Mouse (Mus musculus): Measurements from ENCODE around the gene Sbds.

Sbds gene

DNA sequence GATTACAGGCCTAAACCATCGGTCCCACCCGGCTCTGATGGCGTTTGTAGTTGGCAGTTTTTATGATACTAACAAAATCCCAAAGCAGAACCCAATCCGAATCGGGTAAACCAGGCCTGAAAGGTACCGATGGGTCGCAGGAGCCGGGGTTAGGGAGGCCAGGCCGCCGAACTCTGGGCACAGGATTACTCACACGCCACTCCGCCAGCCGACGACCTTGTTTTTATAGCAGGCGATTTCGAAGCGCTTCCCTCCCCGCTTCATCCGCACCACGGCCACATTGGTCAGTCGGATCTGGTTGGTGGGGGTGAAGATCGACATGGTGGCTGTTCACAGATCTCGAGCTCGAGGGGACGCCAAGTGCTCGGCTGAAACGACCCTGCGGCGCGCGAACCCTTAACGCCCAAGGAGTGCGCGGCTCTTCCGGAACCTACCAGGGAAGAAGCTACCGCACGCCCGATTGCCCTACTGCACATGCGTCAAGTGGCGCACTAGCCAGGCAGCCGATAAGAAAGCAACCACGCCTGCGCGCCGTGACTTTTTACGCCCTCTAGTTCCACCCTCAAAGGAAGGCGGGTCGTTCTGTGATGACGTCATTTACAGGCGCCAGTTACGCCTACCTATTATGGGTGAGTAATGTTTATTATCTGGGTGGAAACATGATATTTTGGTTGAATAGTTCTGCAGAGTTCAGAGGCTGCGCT, at the start of gene Sbds, which contains the start of gene Tyw1:
Gene Sbds, minus strand, starts transcription at position 514 of the 704 bp plus-strand sequence.
Gene Tyw1, plus strand, starts transcription at position 603 of the 704 bp plus-strand sequence.
- DNase-seq (ENCODE audit: low spot score), result peak; percentile 100

DNA sequence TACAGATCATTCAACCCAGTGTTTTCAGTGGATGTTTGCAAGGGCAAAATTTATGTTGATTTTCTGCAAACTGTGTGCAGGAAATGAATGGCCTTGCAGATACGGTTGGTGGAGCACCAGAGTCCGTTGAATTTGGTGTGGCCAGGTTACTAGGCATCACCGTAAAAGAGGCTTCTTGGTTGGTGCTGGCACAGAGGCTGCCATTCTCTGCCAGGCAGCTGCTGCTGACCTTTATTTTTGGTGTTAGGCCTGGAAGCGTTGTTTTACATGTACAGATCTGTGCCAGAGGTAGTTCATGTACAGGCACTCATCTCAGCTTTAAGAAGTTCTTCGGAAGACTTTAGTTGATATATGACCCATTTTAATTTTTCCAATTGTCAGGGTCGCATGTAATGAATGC, 48.3 kb upstream of the Sbds start:
- DNase-seq (ENCODE audit: low spot score), result no peak

DNA sequence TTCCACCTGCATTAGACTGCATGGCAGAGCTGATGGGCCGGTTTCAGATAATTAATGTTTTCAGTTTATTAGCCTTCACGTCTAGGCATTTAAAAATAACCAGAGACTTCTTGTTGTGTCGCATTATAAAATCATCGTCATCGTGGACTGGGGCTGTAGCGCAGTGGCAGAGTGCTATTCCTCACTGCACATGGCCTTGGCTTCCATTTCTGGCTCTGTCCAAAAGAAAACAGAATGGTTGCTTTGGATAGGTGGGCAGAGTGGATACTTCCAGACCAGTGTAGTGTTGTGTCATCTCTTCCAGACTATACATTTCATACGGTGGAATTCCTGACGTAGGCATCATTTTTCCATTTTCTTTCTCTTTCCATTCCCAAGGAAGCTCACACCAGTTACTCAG, 44.2 kb upstream of the Sbds start:
- no peak for DNase-seq (ENCODE audit: low spot score)

- DNase-seq (ENCODE audit: low spot score), result no peak
Observed at GRCm38 (mm10) chr5:130298831-130299460, 43.6 kb upstream of the Sbds start.

DNA sequence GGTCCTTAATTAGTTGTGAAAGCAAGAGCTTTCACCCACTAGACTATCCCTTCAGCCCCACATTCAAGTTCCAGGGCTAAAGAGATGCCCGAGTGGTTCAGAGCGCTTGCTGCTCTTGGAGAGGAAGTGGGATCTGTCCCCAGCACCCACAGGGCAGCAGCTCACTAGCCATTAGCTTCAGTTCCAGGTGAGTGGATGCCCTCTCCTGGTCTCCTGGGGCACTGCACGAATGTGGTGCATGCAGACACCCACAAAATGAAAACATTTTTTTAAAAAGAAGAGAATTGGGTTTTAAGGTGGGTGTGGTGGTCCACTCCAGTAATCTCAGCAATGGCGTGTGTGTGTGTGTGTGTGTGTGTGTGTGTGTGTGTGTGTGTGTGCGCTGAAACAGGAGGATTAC, 40.7 kb upstream of the Sbds start:
- DNase-seq (ENCODE audit: low spot score), result no peak

DNA sequence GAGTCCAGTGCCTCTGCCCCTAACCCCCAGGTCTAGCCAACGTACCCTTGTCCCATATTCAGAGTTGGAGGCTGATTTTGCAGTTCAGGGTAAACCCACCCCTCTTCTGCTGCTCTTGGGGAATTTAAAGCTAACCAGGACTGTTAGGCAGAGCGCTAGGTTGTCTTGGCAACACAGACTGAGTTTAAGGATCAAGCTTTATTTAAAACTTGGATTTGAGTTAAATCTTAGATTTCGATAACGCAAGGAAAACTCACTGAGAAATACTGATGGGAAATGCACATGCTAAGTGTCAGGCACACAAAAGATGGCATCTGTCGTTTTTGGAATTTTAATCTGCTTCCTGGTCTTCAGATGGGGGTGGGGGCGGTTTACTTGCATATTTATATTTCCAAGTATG, 39.3 kb upstream of the Sbds start:
- DNase-seq (ENCODE audit: low spot score), result no peak

GRCm38 (mm10) chr5:130293941-130294340, 38.6 kb upstream of the Sbds start:
- no peak for DNase-seq (ENCODE audit: low spot score)

DNA sequence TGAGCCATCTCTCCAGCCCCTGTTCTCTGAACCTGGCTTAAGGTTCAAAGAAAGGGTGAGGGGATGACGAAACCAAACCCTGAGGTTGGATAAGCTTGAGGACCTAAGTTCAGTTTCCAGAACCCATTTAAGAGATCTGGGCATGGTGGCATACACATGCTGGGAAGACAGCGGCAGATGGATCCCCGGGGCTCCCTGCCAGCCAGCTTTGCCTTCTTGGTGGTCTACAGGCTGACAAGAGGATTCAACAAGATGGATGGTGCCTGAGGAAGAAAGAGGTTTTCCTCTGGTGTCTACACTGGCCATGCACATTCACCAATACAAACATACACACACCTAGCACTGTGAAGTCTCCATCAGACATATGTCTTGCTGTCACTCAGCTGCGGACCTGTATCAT, 37.6 kb upstream of the Sbds start:
- no peak for DNase-seq (ENCODE audit: low spot score)

GRCm38 (mm10) chr5:130290775-130291174, 35.4 kb upstream of the Sbds start:
- no peak for DNase-seq (ENCODE audit: low spot score)

DNA sequence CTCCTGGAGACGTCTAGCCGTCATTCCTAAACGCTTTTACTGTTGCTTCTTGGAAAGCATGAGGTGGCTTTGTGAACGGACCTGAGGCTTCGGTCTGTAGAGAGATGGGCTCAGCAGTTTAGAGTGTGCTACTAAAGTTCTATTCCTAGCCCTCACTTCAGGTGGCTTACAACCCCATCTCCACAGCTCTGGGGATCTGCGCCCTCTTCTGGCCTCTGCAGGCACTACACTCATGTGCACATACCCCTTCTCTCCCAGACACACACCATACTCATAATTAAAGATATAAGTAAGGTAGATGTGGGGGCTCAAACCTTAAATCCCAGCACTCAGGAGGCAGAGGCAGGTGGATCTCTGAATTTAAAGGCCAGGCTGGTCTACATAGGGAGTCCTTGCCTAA, 34.9 kb upstream of the Sbds start:
- DNase-seq (ENCODE audit: low spot score), result no peak

- DNase-seq (ENCODE audit: low spot score), result no peak
Observed at GRCm38 (mm10) chr5:130288106-130288505, 32.8 kb upstream of the Sbds start.

DNA sequence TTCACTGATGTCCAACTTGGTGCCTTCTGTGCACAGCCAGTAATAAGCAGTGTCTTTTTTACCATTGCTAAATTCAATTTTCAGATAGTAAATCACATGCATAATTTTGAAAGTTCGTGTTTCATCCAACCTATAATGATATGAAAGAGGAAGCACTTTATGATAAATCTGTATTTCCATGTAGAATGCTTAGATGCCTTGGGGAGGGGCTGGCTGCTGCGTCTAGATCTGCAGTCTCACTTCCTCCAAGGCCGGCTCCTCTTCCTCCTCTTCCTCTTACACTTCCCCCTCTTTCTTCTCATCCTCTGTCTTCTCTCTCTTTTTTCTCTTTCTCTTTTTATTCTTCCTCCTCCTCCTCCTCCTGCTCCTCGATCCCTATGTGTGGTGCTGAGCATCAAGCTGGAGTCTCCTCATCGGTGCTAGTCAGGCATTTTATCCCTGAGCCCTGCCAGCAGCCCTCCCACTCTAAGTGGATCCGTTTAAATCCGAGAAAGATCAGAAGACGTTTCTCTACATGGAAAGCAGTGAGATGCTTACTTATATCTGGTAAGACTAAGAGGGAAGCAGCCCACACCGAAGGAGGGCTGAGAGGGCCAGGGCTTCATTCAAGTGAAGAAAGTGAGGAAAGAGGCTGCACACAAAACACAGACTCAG, 27.9 kb upstream of the Sbds start:
- DNase-seq (ENCODE audit: low spot score), result no peak

DNA sequence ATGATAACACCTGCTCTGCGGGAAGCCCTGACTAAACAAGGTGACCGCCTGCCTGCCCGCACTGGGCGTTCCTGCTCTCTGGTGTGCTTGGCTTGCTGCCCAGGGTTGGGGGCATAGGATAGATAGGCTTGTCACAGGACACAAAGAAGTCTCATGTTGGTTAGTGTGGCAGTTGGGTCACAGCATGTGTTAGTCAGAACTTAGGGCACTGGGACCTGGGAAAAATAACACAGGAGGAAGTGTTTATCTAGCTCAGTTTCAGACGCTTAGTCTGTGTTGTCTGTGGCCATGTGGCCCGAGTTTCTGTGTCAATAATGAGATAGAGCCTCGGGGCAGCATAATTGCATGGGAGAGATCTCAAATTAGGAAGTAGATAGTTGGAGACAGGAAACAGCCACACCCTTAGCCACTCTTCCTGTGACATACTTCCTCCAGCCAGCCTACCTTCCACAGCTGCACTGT, 22.7 kb upstream of the Sbds start:
- no peak for DNase-seq (ENCODE audit: low spot score)

GRCm38 (mm10) chr5:130275509-130275908, 20.2 kb upstream of the Sbds start:
- DNase-seq (ENCODE audit: low spot score), result peak; percentile 47

- no peak for DNase-seq (ENCODE audit: low spot score)
Observed at GRCm38 (mm10) chr5:130273046-130273445, 17.7 kb upstream of the Sbds start.

GRCm38 (mm10) chr5:130272344-130272743, 17.0 kb upstream of the Sbds start:
- DNase-seq (ENCODE audit: low spot score), result no peak

- no peak for DNase-seq (ENCODE audit: low spot score)
Observed at GRCm38 (mm10) chr5:130268976-130269375, 13.6 kb upstream of the Sbds start.

DNA sequence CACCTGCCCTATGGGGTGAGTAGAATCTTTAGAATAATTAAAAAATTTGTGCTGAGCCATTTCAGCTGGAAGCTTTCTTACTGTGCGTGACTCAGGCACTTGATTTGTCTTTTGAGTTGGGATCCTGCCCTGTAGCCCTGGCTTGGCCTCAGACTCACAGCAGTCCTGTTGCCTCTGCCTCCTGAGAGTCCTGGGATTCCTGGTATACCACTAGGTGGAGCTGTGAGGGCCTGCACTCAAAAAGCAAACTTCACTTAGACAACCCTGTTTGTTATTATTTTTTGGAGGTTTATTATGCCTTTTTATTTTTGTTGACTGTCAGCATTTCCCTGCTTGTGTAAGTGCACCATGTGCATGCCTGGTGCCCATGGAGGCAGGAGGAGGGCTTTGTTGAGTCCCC, 12.0 kb upstream of the Sbds start:
- DNase-seq (ENCODE audit: low spot score), result no peak

- DNase-seq (ENCODE audit: low spot score), result peak; percentile 77
Observed at GRCm38 (mm10) chr5:130266651-130267050, 11.3 kb upstream of the Sbds start.

DNA sequence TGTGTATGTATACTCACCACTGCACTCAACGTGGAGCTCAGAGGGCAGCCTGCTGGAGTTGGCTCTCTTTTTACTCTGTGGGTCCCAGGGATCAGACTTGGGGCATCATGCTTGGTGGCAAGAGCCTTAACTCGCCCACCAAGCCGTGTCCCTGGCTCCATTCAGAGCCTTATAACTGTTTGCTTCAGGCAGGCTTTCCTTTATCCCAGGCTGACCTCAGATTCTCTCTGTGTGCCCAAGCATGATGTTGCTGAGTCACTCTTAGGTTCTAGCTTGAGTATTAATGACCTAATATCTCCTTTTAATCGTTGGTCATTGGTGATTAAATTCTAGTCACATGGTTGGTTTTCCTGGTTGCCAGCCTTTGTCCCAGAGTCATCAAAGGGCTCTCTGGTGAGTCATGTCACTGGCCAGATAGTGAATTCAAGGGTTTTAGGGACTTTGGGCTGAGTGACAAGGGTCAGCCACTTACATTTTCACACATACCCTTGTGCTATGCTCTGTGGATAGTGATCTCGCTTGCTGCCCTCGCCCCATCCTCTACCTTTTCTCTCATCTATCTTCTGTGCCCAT, 9.2 kb upstream of the Sbds start:
- no peak for DNase-seq (ENCODE audit: low spot score)

DNA sequence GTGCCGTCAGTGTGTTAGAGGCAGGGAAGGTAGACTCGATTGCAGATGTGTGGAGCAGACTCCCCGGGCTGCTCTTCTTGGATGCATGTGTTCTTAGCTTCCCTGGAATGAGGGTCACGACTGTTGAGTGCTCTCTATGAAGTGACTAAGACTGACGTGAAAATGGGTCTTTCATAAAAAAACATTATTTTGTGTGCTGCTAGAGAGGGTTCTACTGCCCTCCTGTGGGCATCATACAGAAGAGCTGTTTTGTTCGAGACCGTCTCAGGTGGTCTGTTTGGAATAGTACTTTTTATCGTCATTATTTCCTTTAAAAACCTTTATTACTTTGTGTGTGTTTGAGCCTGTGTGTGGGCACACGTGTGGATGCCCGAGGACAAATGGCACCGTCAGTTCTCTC, 8.1 kb upstream of the Sbds start:
- DNase-seq (ENCODE audit: low spot score), result no peak

DNA sequence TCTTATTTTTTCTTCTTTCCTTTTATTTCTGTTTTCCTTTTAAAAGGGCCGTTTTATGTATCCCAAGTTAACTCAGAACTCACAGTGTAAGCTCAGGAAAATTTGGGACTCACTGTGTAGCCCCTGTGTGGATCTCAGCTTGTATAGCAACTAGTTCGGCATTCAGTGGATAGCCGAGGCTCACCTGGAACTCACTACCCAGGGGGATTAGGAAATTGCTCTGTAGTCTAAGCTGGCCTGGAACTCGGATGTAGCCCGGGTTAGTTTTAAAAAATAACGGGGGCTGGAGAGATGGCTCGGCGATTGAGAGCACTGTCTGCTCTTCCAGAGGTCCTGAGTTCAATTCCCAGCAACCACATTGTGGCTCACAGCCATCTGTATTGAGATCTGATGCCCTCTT, 2.0 kb upstream of the Sbds start:
- peak; percentile 29 for DNase-seq (ENCODE audit: low spot score)
